Mouse (Mus musculus): ENCODE measurements at regions not wholly inside any gene's neighbourhood (a gene's known extent, or its start where the extent isn't known, plus 50 kb on each side); places are given as distances from the start of the nearest gene placed in this dataset.

DNA sequence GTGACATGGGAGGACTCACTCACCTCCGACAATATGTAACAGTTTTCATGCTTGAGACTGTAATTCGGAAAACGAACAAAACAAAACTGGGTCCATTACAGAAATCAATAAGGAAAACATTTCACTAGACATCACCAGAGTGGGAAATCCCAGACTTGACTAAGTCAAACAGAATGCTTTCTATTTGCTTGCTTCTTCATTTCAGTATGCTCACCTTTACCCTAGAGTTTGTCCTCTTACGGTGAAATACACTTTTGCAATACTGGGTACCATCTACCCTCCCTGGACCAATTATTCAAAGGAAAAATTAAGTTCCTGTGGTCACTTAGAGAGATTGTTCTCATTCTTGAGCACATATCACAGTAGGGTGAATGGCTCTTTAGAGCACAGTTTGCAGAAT lies 613.4 kb upstream of the 4930412O13Rik start:
- 0 out of 2 replicates have a peak, but pooled peaks cover 2% of the 10 kb centered on the region for H3K27me3 ChIP-seq (ENCODE audit: control insufficient read depth, insufficient read depth, low read length)
- no peak overlapping the region for H3K27ac ChIP-seq (ENCODE audit: low read length)
- no peak overlapping the region for H3K9ac ChIP-seq (ENCODE audit: low read length)
- WGBS = 88% methylated on average over 4 of the region's 4 CpGs
- H3K36me3 ChIP-seq (ENCODE audit: control insufficient read depth, insufficient read depth, low read length) = no peaks in the 10 kb centered on the region
- no peaks in the 10 kb centered on the region for H3K9me3 ChIP-seq (replicated peaks; ENCODE audit: control insufficient read depth, low read length)
- H3K4me1 ChIP-seq (ENCODE audit: control insufficient read depth, insufficient read depth, low read length) = no peaks in the 10 kb centered on the region
- no peak overlapping the region for H3K4me2 ChIP-seq (ENCODE audit: low read depth, low read length)
- H3K4me3 ChIP-seq (replicated peaks; ENCODE audit: low read length) = no peak overlapping the region
- no peak for ATAC-seq (ENCODE audit: insufficient read depth, low FRiP score)

DNA sequence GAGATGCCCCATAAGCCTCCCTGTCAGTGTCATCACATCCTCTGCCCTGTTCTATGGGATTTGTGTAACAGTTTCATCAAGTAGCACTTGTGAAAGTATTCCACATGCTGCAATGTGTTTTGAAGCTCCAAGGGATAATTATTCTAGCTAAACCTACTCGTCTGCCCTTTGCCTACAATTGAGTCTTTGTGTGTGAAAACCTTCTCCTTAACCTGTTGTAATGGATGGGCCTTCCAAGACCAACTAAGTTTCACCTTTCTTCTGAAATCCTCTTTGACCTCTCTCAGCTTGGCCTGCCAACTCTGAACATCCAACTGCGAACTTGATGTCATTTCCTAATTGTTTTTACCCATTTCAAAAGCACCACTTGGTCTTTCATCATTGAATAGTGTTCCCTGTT lies 597.6 kb upstream of the 4930412O13Rik start:
- no peak for ATAC-seq (ENCODE audit: insufficient read depth, low FRiP score)
- H3K4me3 ChIP-seq (replicated peaks; ENCODE audit: low read length) = no peak overlapping the region
- H3K27me3 ChIP-seq (ENCODE audit: control insufficient read depth, insufficient read depth, low read length) = no peaks in the 10 kb centered on the region

DNA sequence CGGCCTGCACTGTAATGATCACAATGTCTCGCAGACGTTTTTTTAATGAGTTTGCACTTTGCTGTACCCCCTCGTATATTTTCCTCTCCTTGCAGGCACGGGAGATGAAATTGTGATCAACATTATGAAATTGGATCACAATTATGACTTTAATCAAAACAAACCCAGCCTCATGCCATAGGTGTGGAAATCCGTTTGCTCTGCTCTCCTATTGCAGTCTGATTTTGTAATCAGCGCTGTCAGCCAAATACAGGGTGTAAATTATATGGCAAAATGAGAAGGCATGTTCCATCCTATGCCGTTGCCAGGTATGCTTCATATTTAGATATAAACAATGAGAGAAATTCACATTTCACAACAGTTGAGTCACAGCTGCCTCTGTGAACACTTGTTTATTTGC lies 595.3 kb upstream of the 4930412O13Rik start:
- H3K4me2 ChIP-seq (ENCODE audit: low read depth, low read length) = no peak overlapping the region
- no peaks in the 10 kb centered on the region for H3K36me3 ChIP-seq (ENCODE audit: control insufficient read depth, insufficient read depth, low read length)
- no peak overlapping the region for H3K9ac ChIP-seq (ENCODE audit: low read length)
- H3K4me1 ChIP-seq (ENCODE audit: control insufficient read depth, insufficient read depth, low read length) = no peaks in the 10 kb centered on the region
- H3K27me3 ChIP-seq (ENCODE audit: control insufficient read depth, insufficient read depth, low read length) = no peaks in the 10 kb centered on the region
- no peak for ATAC-seq (ENCODE audit: insufficient read depth, low FRiP score)
- 75% methylated on average over 8 of the region's 8 CpGs for WGBS
- H3K4me3 ChIP-seq (replicated peaks; ENCODE audit: low read length) = no peak overlapping the region
- no peak overlapping the region for H3K27ac ChIP-seq (ENCODE audit: low read length)
- no peaks in the 10 kb centered on the region for H3K9me3 ChIP-seq (replicated peaks; ENCODE audit: control insufficient read depth, low read length)

More for the DNA sequence above, 597.6 kb upstream of the 4930412O13Rik start:
- H3K4me2 ChIP-seq (ENCODE audit: low read depth, low read length) = no peak overlapping the region
- H3K9ac ChIP-seq (ENCODE audit: low read length) = no peak overlapping the region
- no peaks in the 10 kb centered on the region for H3K9me3 ChIP-seq (replicated peaks; ENCODE audit: control insufficient read depth, low read length)
- no peaks in the 10 kb centered on the region for H3K36me3 ChIP-seq (ENCODE audit: control insufficient read depth, insufficient read depth, low read length)
- H3K4me1 ChIP-seq (ENCODE audit: control insufficient read depth, insufficient read depth, low read length) = no peaks in the 10 kb centered on the region
- H3K27ac ChIP-seq (ENCODE audit: low read length) = no peak overlapping the region
- 77% methylated on average over 2 of the region's 2 CpGs for WGBS

DNA sequence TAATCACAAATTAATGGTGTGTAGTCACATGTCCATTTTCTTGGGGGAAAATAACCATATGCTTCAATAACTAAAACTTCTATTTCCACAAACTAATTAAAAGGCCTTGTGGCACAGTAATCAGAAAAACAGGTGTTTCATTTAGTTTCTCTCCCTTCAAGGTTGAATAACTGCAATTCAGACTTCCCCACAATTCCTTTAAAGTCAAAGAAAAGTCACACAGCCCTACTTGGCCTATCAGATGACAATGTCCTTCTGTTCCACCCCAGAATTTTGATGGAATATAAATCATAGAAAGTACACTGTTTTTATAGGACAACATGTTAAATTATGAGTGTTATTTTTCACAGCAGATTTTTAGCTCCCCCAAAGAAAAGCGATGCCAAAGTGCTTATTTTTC lies 594.0 kb upstream of the 4930412O13Rik start:
- H3K27ac ChIP-seq (ENCODE audit: low read length) = no peak overlapping the region
- H3K4me1 ChIP-seq (ENCODE audit: control insufficient read depth, insufficient read depth, low read length) = no peaks in the 10 kb centered on the region
- H3K4me2 ChIP-seq (ENCODE audit: low read depth, low read length) = no peak overlapping the region
- H3K9me3 ChIP-seq (replicated peaks; ENCODE audit: control insufficient read depth, low read length) = no peaks in the 10 kb centered on the region
- H3K27me3 ChIP-seq (ENCODE audit: control insufficient read depth, insufficient read depth, low read length) = no peaks in the 10 kb centered on the region
- no peaks in the 10 kb centered on the region for H3K36me3 ChIP-seq (ENCODE audit: control insufficient read depth, insufficient read depth, low read length)
- H3K9ac ChIP-seq (ENCODE audit: low read length) = no peak overlapping the region
- no peak overlapping the region for H3K4me3 ChIP-seq (replicated peaks; ENCODE audit: low read length)
- ATAC-seq (ENCODE audit: insufficient read depth, low FRiP score) = no peak
- 74% methylated on average over 1 of the region's 1 CpGs for WGBS

DNA sequence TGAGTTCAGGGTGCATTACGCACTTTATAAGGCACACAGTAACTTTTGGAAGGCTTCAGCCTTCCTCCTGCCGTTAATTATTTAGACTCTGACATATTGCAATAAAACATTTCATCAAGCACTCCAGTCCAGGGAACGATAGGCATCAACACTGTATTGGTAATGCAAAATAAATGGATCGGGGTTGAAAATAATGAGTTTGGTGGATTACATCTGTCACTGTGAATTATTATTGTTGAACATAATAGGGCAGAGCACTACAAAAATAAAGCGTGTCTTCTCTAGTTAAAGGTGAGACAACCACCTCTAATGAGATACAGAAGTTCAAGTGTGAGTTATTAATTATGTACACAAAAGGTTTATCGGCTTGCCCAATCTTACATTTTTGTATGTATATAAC lies 593.4 kb upstream of the 4930412O13Rik start:
- 57% methylated on average over 6 of the region's 6 CpGs for whole genome bisulfite sequencing
- no peak for ATAC-seq (ENCODE audit: insufficient read depth, low FRiP score)
- no peaks in the 10 kb centered on the region for H3K36me3 ChIP-seq (ENCODE audit: control insufficient read depth, insufficient read depth, low read length)
- no peaks in the 10 kb centered on the region for H3K4me1 ChIP-seq (ENCODE audit: control insufficient read depth, insufficient read depth, low read length)
- H3K27ac ChIP-seq (ENCODE audit: low read length) = no peak overlapping the region
- no peak overlapping the region for H3K4me3 ChIP-seq (replicated peaks; ENCODE audit: low read length)
- H3K9ac ChIP-seq (ENCODE audit: low read length) = no peak overlapping the region
- no peak overlapping the region for H3K4me2 ChIP-seq (ENCODE audit: low read depth, low read length)
- H3K27me3 ChIP-seq (ENCODE audit: control insufficient read depth, insufficient read depth, low read length) = no peaks in the 10 kb centered on the region
- no peaks in the 10 kb centered on the region for H3K9me3 ChIP-seq (replicated peaks; ENCODE audit: control insufficient read depth, low read length)

DNA sequence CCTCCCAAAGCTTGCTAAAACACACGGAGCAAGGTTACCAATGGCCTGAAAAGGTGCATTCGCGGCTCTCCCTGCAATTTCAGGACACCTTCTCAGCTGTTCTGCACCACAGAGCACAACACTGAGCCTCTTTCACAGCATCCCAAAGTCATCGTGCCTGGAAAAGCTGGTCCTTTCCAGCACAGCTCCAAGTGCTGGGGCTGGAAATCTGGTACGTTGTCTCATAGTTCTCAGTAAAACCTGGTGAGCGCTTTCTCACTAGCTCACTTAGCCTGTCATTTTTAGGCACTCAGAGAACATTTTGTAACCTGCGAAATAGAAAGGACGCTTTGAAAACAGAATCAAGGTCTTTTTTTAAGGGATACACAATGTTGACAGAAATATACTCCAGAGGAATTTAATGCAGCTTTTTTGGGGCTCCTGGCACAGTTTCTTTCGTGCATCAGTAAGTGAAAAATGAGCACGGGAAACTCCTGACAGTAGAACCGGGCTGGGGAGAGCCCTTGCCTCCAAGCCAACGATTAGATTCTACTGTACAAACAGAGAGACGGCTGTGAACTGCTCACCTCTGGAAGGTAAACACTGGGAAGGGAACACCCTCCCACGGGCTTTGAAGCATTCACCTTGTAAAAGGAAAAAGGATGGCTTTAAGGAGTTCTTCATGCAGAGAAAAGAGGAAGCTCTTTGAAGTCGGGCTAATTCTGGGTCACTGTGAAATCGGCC lies 549.3 kb upstream of the 4930412O13Rik start:
- no peak overlapping the region for H3K4me3 ChIP-seq (replicated peaks; ENCODE audit: low read length)
- WGBS = 31% methylated on average over 16 of the region's 16 CpGs
- no peaks in the 10 kb centered on the region for H3K36me3 ChIP-seq (ENCODE audit: control insufficient read depth, insufficient read depth, low read length)
- H3K4me1 ChIP-seq (ENCODE audit: control insufficient read depth, insufficient read depth, low read length) = no peaks in the 10 kb centered on the region
- peak; percentile 62; the same call in 1 of the 2 replicates for ATAC-seq (ENCODE audit: insufficient read depth, low FRiP score)
- H3K27ac ChIP-seq (ENCODE audit: low read length) = no peak overlapping the region
- no peak overlapping the region for H3K9ac ChIP-seq (ENCODE audit: low read length)
- no peak overlapping the region for H3K4me2 ChIP-seq (ENCODE audit: low read depth, low read length)
- H3K9me3 ChIP-seq (replicated peaks; ENCODE audit: control insufficient read depth, low read length) = no peaks in the 10 kb centered on the region
- H3K27me3 ChIP-seq (ENCODE audit: control insufficient read depth, insufficient read depth, low read length) = no peaks in the 10 kb centered on the region

DNA sequence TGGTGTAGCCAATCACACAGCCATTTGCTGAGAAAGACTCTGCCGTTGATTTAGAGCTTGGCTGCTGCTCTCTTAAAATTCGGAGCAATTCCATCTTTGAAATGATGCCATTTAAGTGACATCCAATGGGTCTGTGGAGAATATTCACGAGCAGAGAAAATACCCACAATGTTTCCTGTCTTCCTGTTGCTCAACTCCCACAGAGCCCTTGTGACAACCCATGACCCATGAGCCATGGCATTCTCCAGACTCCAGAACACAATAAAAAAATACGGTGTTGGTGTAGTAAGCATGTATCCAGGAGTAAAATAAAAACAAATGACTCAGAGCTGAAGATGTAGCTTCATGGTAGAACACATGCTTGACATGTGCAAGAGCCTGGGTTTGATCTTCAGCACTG lies 532.1 kb upstream of the 4930412O13Rik start:
- no peaks in the 10 kb centered on the region for H3K9me3 ChIP-seq (replicated peaks; ENCODE audit: control insufficient read depth, low read length)
- no peak for ATAC-seq (ENCODE audit: insufficient read depth, low FRiP score)
- H3K27ac ChIP-seq (ENCODE audit: low read length) = no peak overlapping the region
- WGBS = 59% methylated on average over 4 of the region's 4 CpGs
- H3K4me3 ChIP-seq (replicated peaks; ENCODE audit: low read length) = no peak overlapping the region
- no peaks in the 10 kb centered on the region for H3K36me3 ChIP-seq (ENCODE audit: control insufficient read depth, insufficient read depth, low read length)
- no peak overlapping the region for H3K9ac ChIP-seq (ENCODE audit: low read length)
- no peak overlapping the region for H3K4me2 ChIP-seq (ENCODE audit: low read depth, low read length)
- H3K4me1 ChIP-seq (ENCODE audit: control insufficient read depth, insufficient read depth, low read length) = no peaks in the 10 kb centered on the region
- no peaks in the 10 kb centered on the region for H3K27me3 ChIP-seq (ENCODE audit: control insufficient read depth, insufficient read depth, low read length)

DNA sequence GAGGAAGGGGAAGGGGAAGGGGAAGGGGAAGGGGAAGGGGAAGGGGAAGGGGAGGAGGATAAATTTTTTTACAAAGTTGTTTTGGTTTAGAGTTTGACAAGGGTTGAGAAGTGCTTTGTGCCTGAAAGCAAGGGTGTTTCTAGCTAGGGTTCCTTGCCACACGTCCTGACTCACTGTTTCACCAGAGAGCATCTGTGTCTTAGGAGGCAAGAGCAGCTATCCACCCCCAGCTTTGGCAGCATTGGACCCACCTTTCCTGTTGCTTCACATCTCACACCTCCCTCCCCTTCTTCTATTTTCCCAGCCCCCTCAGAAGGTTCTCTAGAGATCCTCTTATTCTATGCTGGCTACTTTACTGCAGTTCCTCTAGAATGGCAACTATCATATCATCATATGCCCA lies 531.1 kb upstream of the 4930412O13Rik start:
- no peaks in the 10 kb centered on the region for H3K4me1 ChIP-seq (ENCODE audit: control insufficient read depth, insufficient read depth, low read length)
- no peaks in the 10 kb centered on the region for H3K9me3 ChIP-seq (replicated peaks; ENCODE audit: control insufficient read depth, low read length)
- ATAC-seq (ENCODE audit: insufficient read depth, low FRiP score) = no peak
- no peak overlapping the region for H3K4me2 ChIP-seq (ENCODE audit: low read depth, low read length)
- H3K27ac ChIP-seq (ENCODE audit: low read length) = no peak overlapping the region
- H3K9ac ChIP-seq (ENCODE audit: low read length) = no peak overlapping the region
- H3K4me3 ChIP-seq (replicated peaks; ENCODE audit: low read length) = no peak overlapping the region
- no peaks in the 10 kb centered on the region for H3K36me3 ChIP-seq (ENCODE audit: control insufficient read depth, insufficient read depth, low read length)
- H3K27me3 ChIP-seq (ENCODE audit: control insufficient read depth, insufficient read depth, low read length) = no peaks in the 10 kb centered on the region
- WGBS = 28% methylated on average over 1 of the region's 1 CpGs

DNA sequence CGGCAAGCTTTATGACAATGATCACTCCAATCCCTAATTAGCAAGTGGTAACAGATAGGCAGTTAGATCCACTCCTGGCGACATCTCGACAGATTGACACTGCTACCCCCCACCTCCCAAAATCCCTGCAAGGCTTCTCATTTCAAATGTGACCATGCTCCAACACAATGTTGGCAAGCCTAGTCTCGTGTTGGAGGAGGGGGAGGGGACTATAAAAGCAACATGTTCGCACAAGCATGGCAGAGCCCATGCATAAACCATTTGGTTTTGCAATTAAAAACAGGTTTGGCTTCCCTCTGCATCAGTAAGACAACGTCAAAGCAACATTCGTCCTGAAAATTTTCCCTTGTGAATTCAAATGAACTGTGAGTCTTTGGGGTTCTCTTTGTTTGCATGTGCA lies 528.9 kb upstream of the 4930412O13Rik start:
- Histone ChIP-seq H3K27ac (ENCODE audit: low read length) (peak overlapping the region; percentile 33; the same call in 1 of the 2 replicates), H3K9me3 (replicated peaks; ENCODE audit: control insufficient read depth, low read length) (no peaks in the 10 kb centered on the region), H3K4me3 (replicated peaks; ENCODE audit: low read length) (no peak overlapping the region), H3K9ac (ENCODE audit: low read length) (no peak overlapping the region), H3K4me2 (ENCODE audit: low read depth, low read length) (no peak overlapping the region), H3K27me3 (ENCODE audit: control insufficient read depth, insufficient read depth, low read length) (no peaks in the 10 kb centered on the region), H3K36me3 (ENCODE audit: control insufficient read depth, insufficient read depth, low read length) (no peaks in the 10 kb centered on the region), H3K4me1 (ENCODE audit: control insufficient read depth, insufficient read depth, low read length) (no peaks in the 10 kb centered on the region)
- no peak for ATAC-seq (ENCODE audit: insufficient read depth, low FRiP score)
- 60% methylated on average over 7 of the region's 7 CpGs for WGBS

All from stomach, embryonic 16.5 days (tissue).